Mouse (Mus musculus): ENCODE measurements around the gene Per2. TPM values are rescaled to one million over a fixed set of nuclear protein-coding genes. Genes with fewer than 3 reads are reported as not detected.

Per2 gene
- total RNA-seq, 2 experiments from 2014 or later, result 2.1 to 11.7 TPM

DNA sequence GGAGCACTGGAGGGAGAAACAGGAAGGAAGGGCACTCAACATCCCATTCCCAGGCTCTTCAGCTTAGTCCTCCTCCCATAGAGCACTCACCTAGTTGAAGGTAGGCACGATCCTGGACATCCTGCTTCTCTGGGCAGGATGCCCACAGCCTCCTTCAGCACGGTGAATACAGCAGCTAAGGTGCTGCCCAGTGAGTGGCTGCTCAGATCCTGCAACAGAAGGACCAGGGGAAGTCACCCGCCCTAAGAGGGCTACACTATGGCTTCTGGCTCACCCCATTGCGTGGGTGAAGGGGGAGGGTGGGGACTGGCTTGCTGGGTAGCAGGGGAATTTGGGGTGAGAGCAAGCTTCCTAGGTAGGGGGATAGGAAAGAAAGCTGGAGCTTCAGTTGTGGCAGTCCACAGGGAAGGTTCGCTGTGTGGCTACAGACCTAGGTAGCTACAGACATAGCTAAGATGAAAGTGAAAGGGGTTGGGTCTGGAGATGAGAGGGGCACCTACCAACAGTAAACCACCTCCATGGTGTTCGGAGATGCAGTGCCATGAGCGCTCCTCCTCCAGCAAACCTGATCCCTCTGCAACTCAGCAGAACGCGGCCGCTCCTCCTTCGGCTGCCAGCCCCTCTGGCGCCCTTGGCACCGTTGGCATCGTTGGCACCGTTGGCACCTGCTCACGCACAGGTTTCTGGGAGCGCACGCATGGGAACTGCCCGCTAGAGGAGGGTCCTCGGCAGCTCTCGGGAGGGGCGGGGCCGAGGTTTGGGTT is 53.5 kb downstream of the Per2 start:
- DNase-seq (ENCODE audit: low spot score), result no peak
- intact Hi-C loops (cut with DNase I), result no loop called here

DNA sequence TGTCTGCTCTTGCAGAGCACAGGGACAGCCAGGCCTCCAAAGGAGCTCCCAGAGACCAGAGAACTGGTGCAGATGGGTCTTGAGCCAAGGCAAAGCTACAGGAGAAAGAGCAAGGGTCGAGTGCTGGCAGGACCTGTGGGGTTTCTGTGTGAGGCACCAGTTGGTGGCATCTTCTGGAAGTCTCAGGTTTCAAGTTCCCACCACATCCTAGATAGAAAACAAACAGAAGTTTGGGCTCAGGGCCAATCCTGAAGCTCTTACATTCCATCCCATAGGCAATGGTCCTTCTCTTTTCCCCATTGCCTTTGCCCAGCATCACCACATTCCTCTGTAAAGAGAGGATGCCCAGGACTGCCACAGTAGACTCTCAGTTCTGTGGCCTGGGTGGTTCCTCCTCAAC is 54.1 kb downstream of the Per2 start:
- intact Hi-C loops (cut with DNase I), result no loop called here
- no peak for DNase-seq (ENCODE audit: low spot score)

DNA sequence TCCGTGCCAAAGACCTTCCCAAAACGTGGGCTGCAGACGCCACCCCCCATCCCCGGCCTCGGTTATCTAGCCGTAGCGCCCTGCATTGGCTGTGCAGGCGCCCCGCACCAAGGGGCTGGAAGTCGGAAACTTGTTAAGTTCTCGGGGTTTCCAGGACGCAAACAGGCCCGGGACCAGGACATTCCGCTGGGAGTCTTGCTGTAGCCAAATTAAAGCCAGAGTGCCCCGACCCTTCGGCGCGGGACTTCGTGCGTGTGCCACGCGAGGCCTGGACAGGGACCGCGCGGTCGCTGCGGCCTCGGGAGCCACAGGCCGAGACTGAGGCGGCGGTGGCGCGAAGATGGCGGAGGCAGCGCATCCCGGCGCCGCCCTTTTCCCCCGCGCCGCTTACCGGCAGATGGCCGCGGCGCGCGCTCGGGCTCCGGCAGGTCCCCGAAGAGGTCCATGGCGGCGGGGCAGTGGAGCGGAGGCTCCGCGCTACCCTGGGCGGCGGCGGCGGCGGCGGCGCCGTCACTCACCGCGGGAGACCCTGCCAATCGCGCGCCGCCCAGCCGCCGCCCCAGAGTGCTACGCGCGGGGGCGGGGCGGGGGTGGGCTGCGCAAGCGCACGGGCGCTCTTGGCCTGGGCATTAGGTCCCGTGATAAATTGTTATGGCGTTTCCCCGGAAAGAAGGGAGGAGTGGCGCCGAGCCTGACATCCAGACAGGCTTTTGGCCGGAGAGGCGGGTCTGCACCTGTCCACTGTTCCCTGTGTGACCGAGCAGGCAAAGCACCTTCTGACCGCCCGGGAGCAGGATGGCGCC is 60.7 kb downstream of the Per2 start, which contains the start of gene Ilkap:
Gene Ilkap (minus strand): TSS at position 556 of the 803 bp plus-strand sequence.
- peak; percentile 77 for DNase-seq (ENCODE audit: low spot score)
- intact Hi-C loops (cut with DNase I), result no loop called here

DNA sequence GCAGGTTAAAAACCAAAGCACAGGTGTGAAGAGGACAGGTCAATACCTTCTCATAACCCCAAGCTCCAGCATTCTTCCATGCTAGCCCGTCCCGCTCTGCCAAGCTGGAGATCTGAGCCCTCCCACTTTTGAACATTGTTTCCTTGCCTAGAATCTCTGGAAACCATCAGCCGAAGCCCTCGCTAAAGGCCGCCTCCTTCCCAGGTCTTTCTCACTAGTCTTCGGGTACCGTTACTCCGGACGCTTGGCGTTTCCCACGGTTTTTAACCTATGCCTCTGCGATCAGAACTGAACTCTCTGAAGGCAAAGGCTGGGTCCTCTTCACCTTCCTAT is 61.2 kb downstream of the Per2 start:
- intact Hi-C loops (cut with DNase I), result no loop called here
- DNase-seq (ENCODE audit: low spot score), result no peak

DNA sequence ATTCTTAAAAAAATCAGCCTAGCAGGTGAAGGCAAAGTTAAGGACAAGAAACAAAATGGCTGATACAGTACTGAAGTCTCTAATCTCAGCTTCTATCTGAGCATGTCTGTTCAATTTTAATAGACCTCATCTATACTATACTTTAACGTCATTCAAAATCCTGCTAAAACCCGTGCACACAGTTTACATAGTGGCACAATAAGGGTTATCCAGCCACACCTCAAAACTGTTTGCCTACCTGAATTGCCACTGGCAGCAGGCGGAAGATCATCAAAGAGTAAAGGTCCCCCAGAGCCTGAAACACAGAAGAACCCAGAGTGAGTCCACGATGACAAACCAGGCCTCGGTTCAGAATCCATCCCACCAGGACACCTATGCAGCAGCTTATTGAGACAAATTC is 68.8 kb downstream of the Per2 start:
- intact Hi-C loops (cut with DNase I), result no loop called here
- DNase-seq (ENCODE audit: low spot score), result no peak

DNA sequence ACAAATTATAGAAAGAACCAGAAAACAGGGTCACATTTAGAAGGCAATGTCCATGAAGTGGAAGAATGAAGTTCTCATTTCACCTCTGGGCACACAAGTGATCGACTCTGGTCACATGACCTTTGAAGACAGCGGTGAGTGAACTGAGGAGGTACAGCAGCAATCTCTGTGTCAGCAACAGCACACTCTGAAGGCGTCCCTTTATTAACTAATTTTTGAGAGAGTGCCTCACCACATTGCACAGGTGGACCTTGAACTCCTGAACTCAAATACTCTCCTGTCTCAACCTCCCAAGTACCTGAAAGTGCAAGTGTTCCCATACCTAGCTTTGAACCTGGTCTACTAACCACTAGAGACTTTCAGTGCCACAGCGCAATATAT is 78.0 kb downstream of the Per2 start:
- intact Hi-C loops (cut with DNase I), result no loop called here
- DNase-seq (ENCODE audit: low spot score), result no peak

DNA sequence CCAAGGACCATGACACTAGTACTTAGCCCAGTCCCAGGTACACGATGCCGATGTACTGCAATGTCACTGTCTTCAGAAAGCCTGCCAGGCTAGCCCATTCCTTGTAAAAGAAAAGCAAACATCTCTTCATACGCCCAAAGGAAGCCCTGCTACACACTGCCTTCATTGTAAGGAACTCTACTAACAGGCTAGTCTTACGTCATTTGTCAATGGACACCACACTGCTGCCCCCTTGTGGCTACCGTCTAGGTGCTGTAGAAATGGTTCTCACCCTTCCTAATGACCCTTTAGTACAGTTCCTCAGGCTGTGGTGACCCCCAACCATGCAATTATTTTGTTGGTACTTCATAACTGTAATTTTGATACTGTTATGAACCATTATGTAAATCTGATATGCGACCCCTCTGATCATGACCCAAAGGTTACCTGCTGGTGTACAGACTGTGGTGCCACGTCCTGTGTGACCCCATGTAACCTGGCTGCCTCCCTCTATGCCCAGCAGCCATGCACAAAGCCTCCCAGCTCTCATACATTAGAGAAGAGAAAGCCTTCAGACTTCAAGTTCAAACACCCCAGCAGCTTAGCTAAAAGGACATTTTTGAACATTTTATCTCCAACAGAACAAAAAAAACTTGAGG is 78.6 kb downstream of the Per2 start:
- no peak for DNase-seq (ENCODE audit: low spot score)
- intact Hi-C loops (cut with DNase I), result loop anchor here (1.0 kb wide), 1 partner anchor 32 kb away; no protein-coding TSS in a partner anchor

DNA sequence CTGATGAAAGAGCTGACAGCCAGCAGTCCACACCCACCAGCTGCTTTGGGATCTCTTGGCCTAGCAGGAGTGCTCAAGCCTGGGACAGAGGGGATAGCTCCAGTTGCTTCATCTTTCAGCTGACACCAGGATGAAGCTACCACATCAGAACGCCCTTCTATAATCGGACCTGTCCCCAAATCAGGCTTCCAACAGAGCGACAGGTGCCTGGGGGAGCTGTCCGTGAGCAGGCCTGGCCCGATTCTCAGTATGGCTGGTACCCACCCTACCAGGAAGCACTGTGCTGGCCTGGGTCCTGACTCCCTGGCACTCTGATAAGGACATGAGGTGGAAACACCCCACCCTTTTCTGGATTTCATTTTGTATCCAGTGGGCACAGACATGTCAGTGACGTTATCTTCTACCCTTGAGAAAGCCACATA is 85.7 kb downstream of the Per2 start:
- intact Hi-C loops (cut with DNase I), result no loop called here
- DNase-seq (ENCODE audit: low spot score), result no peak

DNA sequence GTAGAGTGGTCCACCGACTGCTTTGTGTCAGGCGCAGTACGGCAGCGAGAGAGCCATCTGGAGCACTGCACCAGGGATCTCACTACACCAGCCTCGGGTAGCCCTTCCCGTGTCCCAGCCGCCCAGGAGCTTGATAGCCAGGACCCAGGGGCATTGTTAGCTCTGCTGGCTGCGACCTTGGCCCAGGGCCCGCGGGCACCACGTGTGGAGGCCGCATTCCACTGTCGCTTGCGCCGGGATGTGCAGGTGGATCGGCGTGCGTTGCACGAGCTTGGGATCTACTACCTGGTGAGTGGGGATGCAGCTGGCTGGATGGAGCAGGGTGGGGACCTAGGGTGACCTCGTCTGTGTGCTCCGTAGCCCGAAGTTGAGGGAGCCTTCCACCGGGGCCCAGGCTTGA is 89.1 kb downstream of the Per2 start:
- no peak for DNase-seq (ENCODE audit: low spot score)
- intact Hi-C loops (cut with DNase I), result no loop called here

DNA sequence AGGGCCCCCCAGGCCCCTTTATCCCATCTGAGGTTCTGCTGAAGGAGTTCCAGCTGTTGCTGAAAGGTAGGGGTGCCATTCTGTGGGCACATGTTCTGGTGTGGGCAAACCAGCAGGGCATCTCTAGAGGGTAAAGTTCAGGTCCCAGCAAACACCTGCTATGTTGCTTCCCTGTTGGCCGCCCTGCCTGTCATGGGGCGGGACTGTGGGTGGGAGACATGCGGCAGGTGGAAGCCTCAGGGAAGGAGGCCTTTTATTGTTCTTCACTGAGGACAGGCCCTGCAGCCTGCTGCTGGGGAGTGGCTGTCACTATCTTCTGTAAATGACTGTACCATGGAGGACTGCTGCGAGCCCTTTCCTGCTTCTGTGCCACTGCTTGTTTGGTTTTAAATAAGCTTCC is 89.7 kb downstream of the Per2 start:
- no peak for DNase-seq (ENCODE audit: low spot score)
- intact Hi-C loops (cut with DNase I), result loop anchor here (5.0 kb wide), 1 partner anchor 113 kb away; no protein-coding TSS in a partner anchor

DNA sequence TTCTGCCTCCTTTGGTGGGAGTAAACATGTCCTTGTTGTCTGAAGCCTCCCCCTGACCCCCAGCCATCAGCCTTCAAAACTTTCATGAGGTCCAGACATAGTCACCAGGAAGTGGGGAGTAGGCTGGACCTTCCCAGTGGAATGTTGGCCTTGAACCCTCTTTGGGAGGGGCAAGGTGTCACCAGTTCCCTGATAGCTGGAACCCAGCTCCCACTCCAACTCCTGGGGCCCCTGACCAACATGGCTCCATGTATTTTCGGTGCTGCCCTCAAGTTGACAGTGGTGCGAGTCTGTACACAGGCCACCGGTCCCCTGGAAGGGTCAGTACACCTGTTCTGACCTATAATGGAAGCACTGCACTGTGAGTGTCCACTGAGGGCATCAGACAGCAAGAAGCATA is 91.8 kb downstream of the Per2 start:
- intact Hi-C loops (cut with DNase I), result loop anchor here (5.0 kb wide), 1 partner anchor 115 kb away; no protein-coding TSS in a partner anchor
- no peak for DNase-seq (ENCODE audit: low spot score)

DNA sequence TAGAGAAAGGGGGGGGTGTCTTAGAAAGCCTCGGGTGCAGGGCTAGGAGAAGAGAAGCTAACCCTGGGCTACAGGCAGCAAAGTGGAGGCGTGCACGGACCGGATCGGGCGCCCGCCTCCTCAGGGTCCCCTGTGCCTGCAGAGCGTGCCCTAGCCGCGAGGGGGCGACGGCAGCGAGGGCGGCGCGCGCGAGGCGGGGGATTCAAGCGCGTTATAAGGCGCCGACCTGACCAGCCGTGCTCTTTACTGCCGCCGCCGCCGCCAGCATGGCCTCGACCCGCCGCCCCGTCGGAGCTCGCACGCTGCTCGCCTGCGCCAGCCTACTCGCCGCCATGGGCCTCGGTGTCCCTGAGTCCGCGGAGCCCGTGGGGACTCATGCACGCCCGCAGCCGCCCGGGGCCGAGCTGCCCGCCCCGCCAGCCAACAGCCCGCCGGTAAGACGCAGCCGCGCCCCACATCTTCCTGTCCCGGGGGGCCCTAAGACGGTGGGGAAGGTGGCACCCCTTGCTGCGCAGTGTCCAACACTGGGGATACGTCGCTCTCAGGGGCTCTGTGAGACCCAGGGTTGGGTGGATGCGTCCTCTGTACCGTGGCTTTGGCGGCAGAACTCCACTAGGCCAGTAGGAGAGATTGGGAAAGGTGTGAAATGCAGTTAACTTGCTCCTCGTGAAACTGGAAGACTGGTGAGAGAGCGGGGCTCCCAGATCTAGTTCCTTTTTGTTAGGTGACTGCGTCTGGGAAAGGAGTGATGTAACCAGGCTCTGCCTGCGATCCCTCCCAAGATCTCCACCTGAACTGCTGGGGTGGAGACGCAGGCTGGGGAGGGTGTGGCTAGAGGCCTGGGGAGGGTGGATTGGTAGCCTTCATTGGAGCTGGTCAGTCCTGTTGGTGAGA is 92.7 kb downstream of the Per2 start, which contains the start of gene Erfe:
Gene Erfe (plus strand): TSS at position 216 of the 894 bp plus-strand sequence.
- DNase-seq (ENCODE audit: low spot score), result no peak
- intact Hi-C loops (cut with DNase I), result loop anchor here (5.0 kb wide), 1 partner anchor 116 kb away; no protein-coding TSS in a partner anchor

Other genes with a start within 250 kb of the Per2 start
- 10 to 100 TPM; 48.7 to 49.3 TPM for gene Ube2f, start 209.0 kb downstream of the Per2 start, total RNA-seq (2021)
- gene Scly, start 161.0 kb downstream of the Per2 start, total RNA-seq (2021), result 10 to 100 TPM; 17.7 to 18.8 TPM
- under 1 TPM in 1 of 2 experiments, not detected in 1; 0.05 TPM for gene Espnl, start 137.2 kb downstream of the Per2 start, total RNA-seq (2021)
- gene Klhl30, start 108.3 kb downstream of the Per2 start, total RNA-seq (2021), result 10 to 100 TPM; 46.3 to 52.0 TPM
- gene Erfe, start 92.9 kb downstream of the Per2 start, total RNA-seq (2021), result under 1 TPM in 1 of 2 experiments, not detected in 1; 0.26 TPM
- gene Ilkap, start 60.5 kb downstream of the Per2 start, total RNA-seq (2021), result 10 to 100 TPM; 41.3 to 48.1 TPM
- gene Hes6, start 45.3 kb downstream of the Per2 start, total RNA-seq (2021), result 10 to 100 TPM; 16.6 to 18.3 TPM
- gene Traf3ip1, start 35.3 kb upstream of the Per2 start, total RNA-seq (2021), result 1 to 10 TPM; 5.7 to 5.9 TPM
- 10 to 100 TPM; 16.1 to 17.3 TPM for gene Asb1, start 81.2 kb upstream of the Per2 start, total RNA-seq (2021)

All from heart, postnatal 25 days (tissue).